Mouse (Mus musculus) lung, postnatal 10 days (tissue): ENCODE data around the gene BC035044.
A peak's percentile ranks its signal among the peaks of the same experiment; 100 is the strongest.
"Not testable (repeated sequence)": the region's sequence is repeated elsewhere in the genome, so short reads cannot be mapped to it uniquely, and the experiment has no call there.

Source experiments
- DNase-seq: peaks from one replicate; pipeline ENCODE4 v3.0.0; 2021

BC035044 gene

DNA sequence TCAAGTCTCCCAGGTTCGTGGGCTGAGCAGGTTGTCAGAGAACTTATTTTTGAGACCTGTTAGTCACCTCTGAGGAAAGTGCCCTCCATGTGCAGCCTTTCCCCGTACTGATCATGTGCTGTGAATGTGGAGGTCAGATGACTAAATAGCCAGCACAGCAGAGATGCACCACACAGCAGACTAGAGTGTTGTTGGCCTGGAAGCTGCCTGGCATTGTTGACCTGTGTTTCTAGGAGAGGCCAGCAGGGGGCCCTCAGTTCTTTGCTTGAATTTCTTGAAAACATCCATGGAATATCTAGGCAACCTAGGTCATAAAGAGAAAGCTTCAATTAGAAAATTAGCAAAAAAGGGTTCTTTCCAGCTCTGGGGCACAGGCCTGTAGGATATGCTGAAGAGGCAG lies 41.0 kb downstream of the BC035044 start:
- DNase-seq: peak; percentile 79

DNA sequence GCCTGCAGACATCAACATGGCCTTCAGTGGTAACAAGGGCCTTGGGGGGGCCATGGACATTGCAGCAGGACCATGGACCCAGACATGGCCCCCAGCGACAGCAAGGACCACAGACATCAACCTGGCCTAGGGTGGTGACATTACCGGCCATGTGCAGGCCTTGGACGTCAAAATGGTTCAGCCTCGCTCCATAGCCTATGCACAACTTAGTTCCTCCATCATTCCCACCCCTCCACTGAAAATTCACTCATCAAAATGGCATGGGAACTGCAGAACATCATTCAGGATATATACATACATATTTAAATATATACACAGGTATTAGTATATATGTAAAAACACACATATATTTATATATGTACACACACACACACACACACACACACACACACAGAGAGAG lies 43.5 kb downstream of the BC035044 start:
- no peak for DNase-seq

GRCm38 (mm10) chr6:128845998-128846542 lies 44.9 kb downstream of the BC035044 start:
- no peak for DNase-seq

GRCm38 (mm10) chr6:128845319-128845979 lies 45.5 kb downstream of the BC035044 start:
- DNase-seq: peak; percentile 96

DNA sequence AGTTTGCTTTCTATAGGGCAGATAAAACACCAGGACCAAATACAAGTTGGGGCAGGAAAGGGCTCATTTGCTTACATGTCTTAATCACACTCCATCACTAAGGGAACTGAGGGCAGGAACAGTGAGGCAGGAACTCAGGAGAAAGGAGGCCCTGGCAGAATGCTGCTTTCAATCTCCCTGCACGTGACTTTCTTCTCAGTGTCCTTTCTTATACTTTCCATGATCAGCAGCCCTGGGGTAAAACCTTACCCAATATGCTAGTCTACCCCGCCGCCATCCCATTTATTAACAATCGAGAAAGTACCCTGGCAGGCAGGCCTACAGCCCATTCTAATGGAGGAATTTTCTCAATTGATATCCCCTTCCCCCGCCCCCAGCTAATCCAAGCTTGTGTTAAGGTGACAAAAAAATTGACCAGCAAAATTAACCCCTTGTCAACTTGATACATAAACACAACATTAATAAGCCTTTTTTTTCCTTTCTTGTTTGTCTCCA lies 46.3 kb downstream of the BC035044 start:
- DNase-seq: no peak

DNA sequence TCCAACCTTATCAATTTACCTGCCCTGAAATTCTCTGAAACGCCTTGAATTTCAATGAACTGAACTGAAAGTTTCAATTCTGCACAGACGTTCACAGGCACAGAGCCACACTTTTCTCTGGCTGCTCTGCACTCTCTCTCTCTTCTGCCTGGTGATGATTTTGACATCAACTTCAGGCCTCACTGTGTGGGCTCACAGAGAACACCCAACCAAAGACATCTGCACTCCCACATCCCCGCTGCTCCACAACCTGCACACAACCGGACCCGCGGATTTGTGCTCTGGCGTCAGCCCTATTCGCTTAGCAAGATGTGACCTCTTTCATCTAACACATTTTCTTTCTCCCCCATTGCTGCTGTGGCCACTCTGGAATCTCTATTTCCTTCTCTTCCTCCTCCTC lies 46.8 kb downstream of the BC035044 start:
- no peak for DNase-seq

DNA sequence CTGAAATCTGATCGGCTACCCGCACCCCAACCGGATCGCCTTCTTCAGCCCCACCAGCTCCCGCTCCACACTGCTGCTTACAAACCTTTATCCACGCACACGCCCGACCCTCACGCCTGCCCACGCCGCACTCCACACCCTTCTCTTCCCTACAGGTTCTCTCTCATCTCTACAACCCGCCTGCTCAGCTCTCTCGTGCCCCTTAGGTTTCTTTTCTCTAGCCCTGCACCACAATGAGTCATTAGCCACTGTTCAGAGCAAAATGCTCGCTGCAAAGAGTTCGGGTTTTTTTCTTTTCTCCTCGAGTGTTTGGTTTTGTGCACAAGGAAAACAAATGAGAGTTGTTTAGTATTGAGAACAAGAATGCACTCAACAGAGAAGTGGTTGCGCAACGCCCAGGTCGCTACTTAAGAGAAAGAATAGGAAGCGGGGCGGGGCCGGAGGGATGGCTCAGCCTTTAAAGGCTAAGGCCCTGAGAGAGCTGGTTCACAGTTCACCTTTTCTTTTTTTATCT lies 47.4 kb downstream of the BC035044 start:
- peak; percentile 89 for DNase-seq

DNA sequence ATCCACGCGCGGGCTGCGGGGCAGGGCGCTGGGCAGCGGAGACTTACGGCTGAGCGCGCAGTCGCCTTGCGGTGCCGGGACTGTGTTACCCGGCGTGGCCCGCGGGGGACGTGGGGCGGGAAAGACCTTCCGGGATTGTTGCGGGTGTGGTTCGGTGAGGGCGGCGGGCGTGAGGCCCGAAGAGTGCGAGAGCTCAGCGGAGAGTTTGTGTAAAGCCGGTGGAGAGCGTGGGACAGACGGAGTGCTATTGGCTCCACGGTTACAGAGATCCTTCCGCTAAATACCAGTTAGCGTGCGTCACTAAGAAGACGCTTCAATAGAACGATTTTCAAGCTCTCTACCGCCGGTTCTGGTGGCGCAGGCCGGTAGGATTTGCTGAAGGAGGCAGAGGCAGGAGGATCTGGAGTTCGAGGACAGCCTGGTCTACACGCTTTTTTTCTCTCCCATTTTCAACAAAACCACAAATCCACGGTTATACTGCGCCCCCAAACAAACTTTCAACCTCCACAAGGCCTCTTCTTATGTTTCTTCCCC lies 47.9 kb downstream of the BC035044 start:
- peak; percentile 94 for DNase-seq

DNA sequence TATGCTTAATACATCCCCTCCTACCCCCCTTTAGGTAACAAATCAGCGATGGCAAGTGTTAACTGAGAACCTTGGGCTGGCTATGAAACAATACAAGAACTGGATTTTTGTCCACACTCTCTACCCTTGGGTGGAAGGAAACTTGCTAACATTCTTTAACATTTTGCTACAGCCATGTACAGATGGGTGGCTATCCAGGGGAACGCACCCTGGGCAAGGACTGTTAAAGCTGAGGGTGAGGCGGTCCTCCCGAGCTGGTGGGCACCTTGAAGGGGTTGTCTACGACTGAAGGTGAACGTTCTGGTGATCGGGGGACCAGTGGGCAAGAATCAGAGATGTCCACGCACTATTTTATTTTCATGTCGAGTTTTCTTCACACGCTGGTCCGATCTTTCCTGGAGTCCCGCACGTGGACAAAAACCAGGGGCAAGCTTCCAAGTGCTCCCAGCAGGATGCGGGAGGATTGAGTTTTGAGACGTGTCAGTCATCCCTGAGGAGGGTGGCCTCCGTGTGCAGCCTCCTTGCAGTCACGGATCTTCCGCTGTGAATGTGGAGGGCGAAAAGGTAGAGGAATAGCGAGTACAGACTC lies 48.5 kb downstream of the BC035044 start:
- DNase-seq: no peak

- DNase-seq: peak; percentile 19
Measured at GRCm38 (mm10) chr6:128841327-128842089, 49.4 kb downstream of the BC035044 start.

GRCm38 (mm10) chr6:128840669-128841068 lies 50.3 kb downstream of the BC035044 start:
- DNase-seq: not testable (repeated sequence)

GRCm38 (mm10) chr6:128839921-128840320 lies 51.0 kb downstream of the BC035044 start:
- peak; percentile 10 for DNase-seq

DNA sequence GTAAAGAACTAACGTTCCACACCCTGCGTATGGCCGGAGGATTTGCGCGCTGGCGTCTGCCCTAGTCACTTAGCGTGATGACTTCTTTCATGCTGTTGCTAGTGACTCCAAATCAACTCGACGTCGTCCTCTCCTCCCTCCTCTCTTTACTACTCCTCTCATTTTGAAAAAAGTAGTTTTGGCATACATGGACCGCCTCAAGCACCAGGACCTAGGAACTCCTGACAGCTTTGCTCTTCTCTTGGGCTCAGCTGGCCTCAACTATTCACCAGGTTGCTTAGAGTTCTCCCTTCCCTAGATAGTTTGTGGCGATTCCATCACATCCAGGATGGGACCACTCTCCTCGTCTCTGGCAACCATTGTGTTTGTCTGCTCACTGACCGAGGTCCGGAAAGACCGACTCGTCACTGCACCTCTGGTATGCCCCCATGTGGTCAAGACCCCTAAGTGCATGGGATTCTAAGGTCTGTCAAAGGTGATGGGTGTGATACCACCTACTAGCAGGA lies 51.6 kb downstream of the BC035044 start:
- peak; percentile 95 for DNase-seq

DNA sequence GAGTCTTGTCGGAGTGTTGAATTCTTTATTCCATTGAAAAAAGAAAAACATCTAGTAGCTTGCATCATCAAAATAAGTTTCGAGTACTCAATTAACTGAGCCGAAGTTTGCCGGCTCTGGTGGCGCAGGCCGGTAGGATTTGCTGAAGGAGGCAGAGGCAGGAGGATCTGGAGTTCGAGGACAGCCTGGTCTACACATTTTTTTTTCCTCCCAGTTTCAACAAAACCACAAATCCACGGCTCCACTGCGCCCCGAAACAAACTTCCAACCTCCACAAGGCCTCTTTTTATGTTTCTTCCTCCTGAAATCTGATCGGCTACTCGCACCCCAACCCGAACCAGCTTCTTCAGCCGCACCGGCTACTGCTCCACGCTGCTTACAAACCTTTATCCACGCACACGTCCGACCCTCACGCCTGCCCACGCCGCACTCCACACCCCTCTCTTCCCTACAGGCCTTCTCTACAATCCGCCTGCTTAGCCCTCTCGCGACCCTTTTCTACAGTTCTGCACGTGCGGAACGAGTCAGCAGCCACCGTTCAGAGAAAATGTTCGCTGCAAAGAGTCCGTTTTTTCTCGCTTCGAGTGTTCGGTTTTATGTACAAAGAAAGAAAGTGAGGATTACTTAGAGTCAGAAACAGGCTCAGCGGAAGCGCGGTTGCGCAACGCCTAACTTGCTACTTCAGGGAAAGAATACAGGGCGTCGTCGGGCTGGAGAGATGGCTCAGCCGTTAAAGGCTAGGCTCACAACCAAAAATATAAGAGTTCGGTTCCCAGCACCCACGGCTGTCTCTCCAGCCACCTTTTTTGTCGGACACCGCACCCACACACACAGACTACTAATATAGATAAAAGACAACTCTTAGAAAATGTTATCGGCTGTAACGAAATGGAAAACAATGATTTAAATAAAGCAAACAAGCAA lies 52.3 kb downstream of the BC035044 start:
- DNase-seq: peak; percentile 94

DNA sequence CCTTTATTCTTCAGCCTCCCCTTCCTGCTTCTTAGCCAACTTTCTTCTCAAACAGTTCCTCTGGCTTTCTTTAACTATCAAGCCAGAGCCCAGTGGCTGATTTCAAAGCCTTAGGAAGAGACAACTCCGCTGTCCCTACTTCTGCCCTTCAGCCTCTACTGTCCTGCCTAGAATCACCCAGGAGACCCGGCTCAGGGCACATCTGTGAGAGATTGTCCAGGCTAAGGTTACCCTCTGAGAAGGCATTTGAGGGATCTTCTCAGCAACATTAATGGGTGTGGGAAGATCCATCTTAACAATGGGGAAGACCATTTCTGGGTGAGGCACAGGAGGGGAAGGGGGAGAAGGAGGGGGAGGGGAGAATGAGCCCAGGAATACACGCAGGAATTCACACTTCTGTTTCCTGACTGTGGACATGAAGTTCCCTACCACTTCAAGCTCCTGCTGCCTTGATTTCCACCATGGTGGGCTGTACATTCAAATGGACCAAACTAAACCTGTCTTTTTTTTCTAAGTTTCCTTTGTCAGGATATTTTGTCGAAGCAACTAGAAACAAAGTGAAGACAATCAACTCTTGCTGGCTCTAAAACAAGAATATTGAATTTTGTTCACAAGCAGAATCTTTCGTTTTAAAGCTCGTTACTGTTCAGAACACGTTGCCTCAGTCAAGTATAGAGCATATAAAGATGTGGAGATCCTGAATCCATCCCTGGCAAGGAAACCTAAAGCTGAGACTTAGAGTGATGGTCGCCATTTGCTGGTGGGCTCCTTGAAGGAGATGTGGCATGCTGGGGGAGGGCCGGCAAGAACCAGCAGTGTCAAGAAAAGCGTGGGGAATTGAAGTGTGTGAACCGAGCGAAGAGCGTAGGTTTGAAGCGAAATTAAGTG lies 53.2 kb downstream of the BC035044 start:
- peak; percentile 49 for DNase-seq

DNA sequence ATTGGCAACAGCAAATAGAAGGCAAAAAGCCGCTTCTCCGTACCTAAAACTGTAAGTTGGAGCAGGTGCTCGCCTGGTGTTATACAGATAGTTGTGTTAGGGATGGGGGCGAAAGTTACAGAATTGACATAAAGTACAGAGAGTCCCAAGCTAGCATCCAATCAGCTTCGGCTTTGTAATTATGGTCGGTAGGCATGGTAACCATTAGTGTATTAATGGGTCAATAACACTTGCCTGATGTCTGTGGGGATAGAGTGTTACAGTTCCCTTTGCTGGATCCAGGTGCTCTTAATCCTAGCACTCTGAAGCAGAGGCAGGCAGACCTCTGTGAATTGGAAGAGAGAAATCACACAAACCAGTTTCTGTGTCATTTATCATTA lies 54.0 kb downstream of the BC035044 start:
- DNase-seq: no peak

- no peak for DNase-seq
Measured at GRCm38 (mm10) chr6:128836191-128836954, 54.6 kb downstream of the BC035044 start.

DNA sequence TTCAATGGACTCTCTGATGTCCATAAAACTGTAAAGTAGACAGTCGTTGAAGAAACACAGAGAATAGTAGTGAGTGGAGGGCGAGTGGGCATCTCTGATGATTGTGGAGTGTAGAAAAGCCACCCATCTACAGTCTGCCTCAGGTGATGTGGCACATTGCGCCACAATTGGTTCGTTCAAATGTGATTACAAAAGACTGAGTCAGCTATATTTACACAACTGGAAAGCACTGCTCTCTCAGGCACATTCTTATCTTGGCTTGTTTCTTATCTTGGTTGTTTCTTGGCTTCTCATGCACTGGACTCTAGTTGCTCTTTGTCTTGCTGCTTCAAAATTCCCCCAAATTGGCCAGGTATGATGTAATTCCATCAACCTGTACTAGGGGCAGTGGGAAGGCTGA lies 55.4 kb downstream of the BC035044 start:
- peak; percentile 20 for DNase-seq

- DNase-seq: no peak
Measured at GRCm38 (mm10) chr6:128833046-128833445, 57.9 kb downstream of the BC035044 start.

DNA sequence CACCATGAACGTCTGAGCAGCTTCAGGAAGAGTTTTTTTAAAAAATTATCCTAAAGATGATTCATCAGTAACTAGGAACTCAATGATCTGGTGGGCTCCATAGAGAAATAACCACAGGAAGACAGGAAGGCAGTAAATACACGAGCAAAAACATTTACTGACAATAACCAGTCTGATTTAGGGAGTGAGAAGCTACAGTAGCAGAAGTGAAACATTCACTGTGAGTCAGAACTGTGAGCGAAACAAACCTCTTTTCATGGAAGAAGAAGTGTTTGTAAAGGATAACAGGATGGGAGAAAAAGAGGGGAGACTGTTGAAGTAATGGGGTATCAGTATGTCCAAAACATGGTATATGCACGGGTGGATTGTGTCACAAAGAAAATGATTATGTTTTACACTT lies 61.1 kb downstream of the BC035044 start:
- DNase-seq: no peak
